Mouse (Mus musculus) C2C12 (cell line): ENCODE measurements at regions not wholly inside any gene's neighbourhood (a gene's known extent, or its start where the extent isn't known, plus 50 kb on each side); places are given as distances from the start of the nearest gene placed in this dataset.

Source experiments
- H3K27me3 ChIP-seq: one replicate; pipeline ENCODE4 v1.6.1; 2011; ENCODE audit not compliant: control insufficient read depth, insufficient read depth, insufficient read length
- H3K36me3 ChIP-seq: one replicate; pipeline ENCODE4 v1.6.1; 2011; ENCODE audit not compliant: control insufficient read depth, insufficient read depth
- H3K4me3 ChIP-seq: one replicate; pipeline ENCODE4 v1.5.1; 2011; ENCODE audit warnings: mild to moderate bottlenecking, control low read depth; ENCODE audit not compliant: poor library complexity, insufficient read depth, severe bottlenecking
- H3K79me2 ChIP-seq: one replicate; pipeline ENCODE4 v1.6.1; 2011; ENCODE audit not compliant: control insufficient read depth, insufficient read depth
- H3K79me3 ChIP-seq: one replicate; pipeline ENCODE4 v1.6.1; 2011; ENCODE audit warnings: low read depth, control low read depth
- H3ac ChIP-seq: one replicate; pipeline ENCODE3; 2011; ENCODE audit warnings: low read depth; ENCODE audit not compliant: control insufficient read depth, insufficient read length
- CEBPB ChIP-seq: IDR thresholded peaks from one replicate; pipeline ENCODE4 v1.6.1; 2011; ENCODE audit warnings: low read depth, mild to moderate bottlenecking, control low read depth, moderate library complexity
- CTCF ChIP-seq: IDR thresholded peaks from one replicate; pipeline ENCODE4 v1.5.1; 2011; ENCODE audit not compliant: control insufficient read depth, insufficient read depth, insufficient read length
- FOSL1 ChIP-seq: IDR thresholded peaks from one replicate; pipeline ENCODE4 v1.8.0; 2011; ENCODE audit warnings: mild to moderate bottlenecking, low read length; ENCODE audit not compliant: poor library complexity, insufficient read depth, severe bottlenecking
- MAX ChIP-seq: IDR thresholded peaks from one replicate; pipeline ENCODE4 v1.6.1; 2011; ENCODE audit warnings: mild to moderate bottlenecking, control low read depth
- MYOD1 ChIP-seq: IDR thresholded peaks from one replicate; pipeline ENCODE4 v1.6.1; 2011; ENCODE audit warnings: low read depth; ENCODE audit not compliant: control insufficient read depth, insufficient read length
- MYOG ChIP-seq: IDR thresholded peaks from one replicate; pipeline ENCODE4 v1.6.1; 2011; ENCODE audit not compliant: control insufficient read depth, insufficient read length; ENCODE audit errors: extremely low read depth
- USF1 ChIP-seq: IDR thresholded peaks from one replicate; pipeline ENCODE4 v1.6.1; 2011; ENCODE audit warnings: low read depth, mild to moderate bottlenecking, control low read depth, moderate library complexity

DNA sequence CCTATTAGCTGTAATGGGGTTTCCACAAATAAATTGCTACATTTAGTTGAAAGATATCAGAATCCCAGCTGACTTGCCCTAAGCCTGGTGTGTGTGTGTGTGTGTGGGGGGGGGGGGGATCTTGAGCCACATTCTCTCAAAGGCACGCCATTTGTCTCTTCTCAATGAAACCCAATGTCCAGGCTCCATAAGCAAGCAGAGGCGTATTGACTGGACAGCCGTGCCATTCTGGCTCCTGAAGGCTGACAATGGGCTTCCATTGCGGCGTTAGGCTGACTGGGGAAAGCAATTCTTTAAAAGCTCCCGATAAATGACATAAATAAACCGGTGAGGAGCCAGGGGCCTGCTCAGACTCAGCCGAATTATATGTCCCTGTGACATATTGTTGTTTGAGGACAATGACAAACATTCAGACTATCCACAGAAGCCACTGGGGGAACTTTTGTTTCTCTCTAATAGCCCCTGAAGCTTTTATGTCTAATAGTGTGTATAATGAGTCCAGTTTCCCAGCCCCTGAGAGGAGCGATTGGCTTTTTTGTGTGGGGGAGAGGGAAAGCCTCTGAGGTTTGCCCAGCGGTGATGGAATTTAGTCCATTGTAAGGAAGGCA, 240.6 kb upstream of the Mphosph6 start:
- no peak for TF ChIP-seq CEBPB
- TF ChIP-seq MAX = no peak
- TF ChIP-seq USF1 = no peak
- no peak for TF ChIP-seq CTCF
- TF ChIP-seq FOSL1 = no peak
- no peak for TF ChIP-seq MYOD1
- no peak for TF ChIP-seq MYOG
- Histone ChIP-seq H3ac (no peak overlapping the region), H3K79me2 (no peaks in the 10 kb centered on the region), H3K27me3 (no peaks in the 10 kb centered on the region), H3K36me3 (no peaks in the 10 kb centered on the region), H3K79me3 (no peaks in the 10 kb centered on the region), H3K4me3 (no peak overlapping the region)

- Histone ChIP-seq H3K36me3 (no peaks in the 10 kb centered on the region), H3K4me3 (no peak overlapping the region), H3K79me2 (no peaks in the 10 kb centered on the region), H3ac (no peak overlapping the region), H3K79me3 (no peaks in the 10 kb centered on the region), H3K27me3 (no peaks in the 10 kb centered on the region)
- no peak for TF ChIP-seq CTCF
- TF ChIP-seq FOSL1 = no peak
- TF ChIP-seq MYOD1 = no peak
- no peak for TF ChIP-seq USF1
- no peak for TF ChIP-seq MYOG
Observed at GRCm38 (mm10) chr8:118041253-118041652, 239.5 kb upstream of the Mphosph6 start.

- Histone ChIP-seq H3K27me3 (no peaks in the 10 kb centered on the region), H3ac (no peak overlapping the region), H3K4me3 (no peak overlapping the region), H3K36me3 (no peaks in the 10 kb centered on the region), H3K79me3 (no peaks in the 10 kb centered on the region), H3K79me2 (no peaks in the 10 kb centered on the region)
- no peak for TF ChIP-seq MYOG
- TF ChIP-seq CTCF = no peak
- no peak for TF ChIP-seq CEBPB
- no peak for TF ChIP-seq FOSL1
- no peak for TF ChIP-seq USF1
- TF ChIP-seq MAX = no peak
Observed at GRCm38 (mm10) chr8:118037801-118038200, 236.1 kb upstream of the Mphosph6 start.

DNA sequence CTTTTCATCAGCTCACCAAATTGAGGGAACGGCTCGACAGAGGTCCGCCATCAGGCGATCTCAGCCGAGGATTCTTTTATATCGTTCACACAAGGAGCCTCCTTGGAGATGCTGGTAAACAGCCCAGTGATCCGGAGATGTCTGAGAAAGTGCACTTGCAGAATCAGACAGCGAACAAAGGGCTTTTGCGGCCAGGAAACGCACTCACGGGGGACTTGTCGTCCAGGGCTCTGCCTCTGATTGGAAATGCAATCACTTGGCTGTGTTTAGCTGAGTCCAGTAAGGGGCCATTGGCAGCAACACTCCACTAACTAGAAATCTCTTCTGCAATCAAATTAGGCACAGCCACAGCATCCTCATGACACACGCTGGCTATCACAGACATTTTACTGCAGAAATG, 232.3 kb upstream of the Mphosph6 start:
- TF ChIP-seq MYOG = no peak
- TF ChIP-seq FOSL1 = no peak
- no peak for TF ChIP-seq CEBPB
- no peak for TF ChIP-seq CTCF
- TF ChIP-seq USF1 = no peak
- no peak for TF ChIP-seq MAX
- no peak for TF ChIP-seq MYOD1
- no peaks in the 10 kb centered on the region for H3K79me2 ChIP-seq
- no peaks in the 10 kb centered on the region for H3K36me3 ChIP-seq
- no peaks in the 10 kb centered on the region for H3K27me3 ChIP-seq
- no peaks in the 10 kb centered on the region for H3K79me3 ChIP-seq
- H3K4me3 ChIP-seq = no peak overlapping the region
- no peak overlapping the region for H3ac ChIP-seq

DNA sequence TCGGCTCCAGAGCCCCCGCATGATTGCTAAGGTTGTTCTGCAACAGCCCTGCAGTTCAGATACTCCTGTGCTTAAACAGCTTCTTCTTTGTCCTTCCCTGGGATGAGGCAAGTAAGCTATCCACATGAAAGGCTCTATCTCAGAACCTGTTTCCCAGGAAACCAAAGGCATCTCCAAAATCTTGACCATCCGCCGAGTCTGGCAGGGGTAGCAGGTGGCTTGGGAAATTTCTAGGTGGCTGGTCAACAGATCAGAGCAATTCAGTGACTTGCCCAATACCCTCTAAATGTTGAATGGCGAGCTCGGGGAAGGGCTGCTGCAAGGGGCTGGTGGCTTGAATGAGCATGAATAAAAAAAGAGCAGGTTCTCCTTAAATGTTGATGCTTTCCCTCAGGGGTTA, 229.7 kb upstream of the Mphosph6 start:
- H3K79me3 ChIP-seq = no peaks in the 10 kb centered on the region
- H3K4me3 ChIP-seq = no peak overlapping the region
- H3K36me3 ChIP-seq = no peaks in the 10 kb centered on the region
- TF ChIP-seq CTCF (no peak), MAX (no peak), FOSL1 (no peak), MYOG (no peak), CEBPB (no peak)
- H3K27me3 ChIP-seq = no peaks in the 10 kb centered on the region
- no peaks in the 10 kb centered on the region for H3K79me2 ChIP-seq
- H3ac ChIP-seq = no peak overlapping the region

DNA sequence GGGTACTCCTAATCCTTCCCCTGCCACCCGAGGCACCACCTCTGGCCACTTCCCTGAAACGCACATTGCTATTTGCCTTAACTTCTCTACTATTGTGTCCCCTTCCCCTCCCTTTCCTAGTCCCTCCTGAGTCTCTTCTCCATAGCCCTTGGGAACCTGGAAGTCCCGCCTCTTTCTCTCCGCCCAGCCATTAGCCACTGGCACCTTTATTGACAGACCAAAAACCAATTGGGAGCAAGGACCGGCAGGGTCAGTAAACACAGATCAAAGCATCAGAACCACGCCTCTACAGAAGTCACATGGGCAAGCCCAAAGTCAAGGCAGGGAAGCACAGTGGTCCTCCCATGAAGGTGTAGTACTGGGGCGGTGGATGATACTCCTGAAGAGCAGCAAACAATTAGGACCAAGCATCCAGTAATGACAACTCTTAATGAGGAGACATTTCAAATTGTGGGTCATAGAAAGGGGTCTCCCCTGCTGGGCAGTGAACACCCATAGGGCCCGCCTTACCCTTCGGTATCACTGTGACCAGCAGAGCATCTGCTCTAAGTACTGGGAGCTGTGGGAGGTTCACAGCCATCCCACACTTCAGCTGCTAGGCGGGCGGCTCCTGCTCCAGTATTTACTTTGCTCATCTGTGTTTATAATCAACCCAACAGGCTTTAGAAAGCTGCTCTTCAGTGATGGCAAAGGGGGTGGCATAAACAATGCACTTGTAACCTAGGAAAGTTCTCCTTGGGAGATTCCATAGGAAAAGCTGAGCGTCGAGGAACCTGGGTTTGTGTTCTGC, 226.5 kb upstream of the Mphosph6 start:
- no peak overlapping the region for H3ac ChIP-seq
- H3K27me3 ChIP-seq = no peaks in the 10 kb centered on the region
- no peak overlapping the region for H3K4me3 ChIP-seq
- no peak for TF ChIP-seq FOSL1
- TF ChIP-seq USF1 = no peak
- H3K79me2 ChIP-seq = no peaks in the 10 kb centered on the region
- H3K36me3 ChIP-seq = no peaks in the 10 kb centered on the region
- H3K79me3 ChIP-seq = no peaks in the 10 kb centered on the region
